Mouse (Mus musculus) heart, postnatal 25 days (tissue): ENCODE results near the gene Atg16l2. TPM values are rescaled to one million over a fixed set of nuclear protein-coding genes. Genes with fewer than 3 reads are reported as not detected.

Source experiments
- DNase-seq: peaks from one replicate; pipeline ENCODE4 v3.0.0; 2022; ENCODE audit warnings: low spot score
- intact Hi-C: fragments of 180-260 bp; cut with DNase I; formaldehyde crosslinking; loops from one replicate; pipeline ENCODE4 v1.15.1; 2025
- total RNA-seq, 2 experiments: library from RNA; stranded (reverse); gene quantifications; 2 replicates each; pipeline ENCODE4 v1.2.3; 2021

Gene Atg16l2
- total RNA-seq, 2 experiments from 2014 or later, result 11.4 to 12.6 TPM

GRCm38 (mm10) chr7:101323141-101323594 lies 21.1 kb upstream of the Atg16l2 start:
- intact Hi-C loops, result no loop called here
- no peak for DNase-seq

GRCm38 (mm10) chr7:101321218-101321827 lies 19.3 kb upstream of the Atg16l2 start:
- no peak for DNase-seq
- intact Hi-C loops, result no loop called here

GRCm38 (mm10) chr7:101320399-101321217 lies 18.6 kb upstream of the Atg16l2 start:
- no peak for DNase-seq
- intact Hi-C loops, result no loop called here

GRCm38 (mm10) chr7:101319796-101320195 lies 17.7 kb upstream of the Atg16l2 start:
- intact Hi-C loops, result no loop called here
- DNase-seq, result no peak

GRCm38 (mm10) chr7:101318848-101319247 lies 16.8 kb upstream of the Atg16l2 start:
- intact Hi-C loops, result no loop called here
- DNase-seq, result no peak

GRCm38 (mm10) chr7:101317014-101317413 lies 15.0 kb upstream of the Atg16l2 start, which contains the start of gene Stard10:
Gene Stard10 (plus strand): TSS chr7:101317086.
- intact Hi-C loops, result no loop called here
- DNase-seq, result no peak

GRCm38 (mm10) chr7:101316591-101317001 lies 14.5 kb upstream of the Atg16l2 start:
- intact Hi-C loops, result no loop called here

GRCm38 (mm10) chr7:101315699-101316098 lies 13.6 kb upstream of the Atg16l2 start:
- DNase-seq, result no peak
- intact Hi-C loops, result no loop called here

More at GRCm38 (mm10) chr7:101316591-101317001, 14.5 kb upstream of the Atg16l2 start:
- DNase-seq, result no peak

- intact Hi-C loops, result no loop called here
Observed at GRCm38 (mm10) chr7:101314396-101314795, 12.3 kb upstream of the Atg16l2 start.

GRCm38 (mm10) chr7:101313033-101313432 lies 11.0 kb upstream of the Atg16l2 start:
- no peak for DNase-seq
- intact Hi-C loops, result no loop called here

More at GRCm38 (mm10) chr7:101314396-101314795, 12.3 kb upstream of the Atg16l2 start:
- DNase-seq, result no peak

GRCm38 (mm10) chr7:101311061-101311460 lies 9.0 kb upstream of the Atg16l2 start:
- DNase-seq, result no peak
- intact Hi-C loops, result loop anchor here (2.0 kb wide), 2 partner anchors 62 to 102 kb away; no protein-coding TSS in a partner anchor

- DNase-seq, result peak; percentile 95
- intact Hi-C loops, result loop anchor here (2.0 kb wide), 2 partner anchors 62 to 102 kb away; no protein-coding TSS in a partner anchor
Observed at GRCm38 (mm10) chr7:101310327-101311028, 8.4 kb upstream of the Atg16l2 start.

GRCm38 (mm10) chr7:101309985-101310326 lies 7.9 kb upstream of the Atg16l2 start:
- no peak for DNase-seq
- intact Hi-C loops, result loop anchor here (2.0 kb wide), 2 partner anchors 63 to 103 kb away; no protein-coding TSS in a partner anchor

- intact Hi-C loops, result no loop called here
- DNase-seq, result no peak
Observed at GRCm38 (mm10) chr7:101306841-101307240, 4.8 kb upstream of the Atg16l2 start.

GRCm38 (mm10) chr7:101302691-101303090 lies 640 bp upstream of the Atg16l2 start:
- intact Hi-C loops, result no loop called here
- no peak for DNase-seq

GRCm38 (mm10) chr7:101301361-101301880 lies 630 bp downstream of the Atg16l2 start:
- DNase-seq, result no peak
- intact Hi-C loops, result no loop called here

- DNase-seq, result no peak
- intact Hi-C loops, result no loop called here
Observed at GRCm38 (mm10) chr7:101298375-101298774, 3.7 kb downstream of the Atg16l2 start.

- intact Hi-C loops, result no loop called here
- DNase-seq, result no peak
Observed at GRCm38 (mm10) chr7:101297023-101297405, 5.0 kb downstream of the Atg16l2 start.

GRCm38 (mm10) chr7:101296252-101297022 lies 5.6 kb downstream of the Atg16l2 start:
- intact Hi-C loops, result no loop called here
- DNase-seq, result no peak
